Mouse (Mus musculus): ENCODE data around the gene Cd5l. TPM values are rescaled to one million over a fixed set of nuclear protein-coding genes. Genes with fewer than 3 reads are reported as not detected.
A peak's percentile ranks its signal among the peaks of the same experiment; 100 is the strongest.
"Not testable (repeated sequence)": the region's sequence is repeated elsewhere in the genome, so short reads cannot be mapped to it uniquely, and the experiment has no call there.

The Cd5l gene
- polyA plus RNA-seq (2015; fragmentation: Nextera tagmentation; extraction: Ambion mirVana) = 1.6 and 3.3 TPM in 2 replicates

DNA sequence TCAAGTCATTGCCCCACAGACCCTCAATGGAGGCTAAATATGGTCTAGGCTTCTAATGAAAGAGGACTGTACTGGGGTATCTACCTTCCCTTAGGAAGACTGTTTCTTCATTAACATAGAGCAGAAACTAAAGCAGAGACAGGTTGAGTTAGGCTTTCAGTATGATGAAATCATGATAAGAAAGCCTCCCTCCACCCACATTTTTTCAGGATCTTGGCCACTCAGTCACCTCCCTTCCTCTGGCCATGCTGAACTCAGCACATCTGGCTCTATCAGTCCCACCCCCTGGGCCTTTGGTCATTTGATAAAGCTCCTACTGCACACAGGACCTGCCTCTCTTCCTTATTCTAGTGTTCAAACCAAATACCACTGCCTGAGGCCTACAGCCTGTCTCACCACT, at the start of gene Cd5l:
Cd5l (plus strand) TSS at position 301 of the 400 bp plus-strand sequence.
- ATAC-seq (ENCODE audit: insufficient read depth, low FRiP score, low read depth) = no peak
- no peak within 1 kb of the TSS for H3K4me2 ChIP-seq
- no peak within 1 kb of the TSS for H3K9ac ChIP-seq
- H3K27ac ChIP-seq = no peak within 1 kb of the TSS
- H3K4me3 ChIP-seq (replicated peaks) = no peak within 1 kb of the TSS
- no peaks in the 10 kb centered on the region for H3K27me3 ChIP-seq (replicated peaks)
- H3K4me1 ChIP-seq = no peaks in the 10 kb centered on the region
- no peaks in the 10 kb centered on the region for H3K36me3 ChIP-seq
- no peaks in the 10 kb centered on the region for H3K9me3 ChIP-seq

DNA sequence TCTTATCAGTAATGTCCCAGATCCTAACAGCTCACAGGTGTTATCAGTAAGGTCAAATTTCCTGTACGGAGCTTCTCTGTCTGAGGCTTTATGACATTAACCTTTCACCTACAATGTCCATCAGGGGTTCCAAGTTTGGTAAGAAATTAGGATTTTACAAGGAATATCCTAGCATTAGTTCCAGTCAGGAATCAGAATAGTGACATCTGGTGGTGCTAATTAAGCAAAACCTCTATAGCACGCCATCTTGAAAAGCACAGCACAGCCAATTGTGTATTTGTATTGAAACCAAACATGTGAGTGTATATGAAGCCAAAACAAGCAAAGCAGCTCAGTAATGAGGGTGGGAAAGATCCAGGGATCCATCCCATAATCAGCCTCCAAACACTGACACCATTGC, 47.8 kb upstream of the Cd5l start:
- H3K27me3 ChIP-seq (replicated peaks) = no peaks in the 10 kb centered on the region
- H3K9ac ChIP-seq = no peak overlapping the region
- H3K4me2 ChIP-seq = no peak overlapping the region
- H3K27ac ChIP-seq = no peak overlapping the region
- whole genome bisulfite sequencing = 65% methylated on average over 2 of the region's 2 CpGs
- H3K36me3 ChIP-seq = no peaks in the 10 kb centered on the region
- no peak overlapping the region for H3K4me3 ChIP-seq (replicated peaks)
- ATAC-seq (ENCODE audit: insufficient read depth, low FRiP score, low read depth) = no peak
- H3K9me3 ChIP-seq = no peaks in the 10 kb centered on the region
- no peaks in the 10 kb centered on the region for H3K4me1 ChIP-seq

DNA sequence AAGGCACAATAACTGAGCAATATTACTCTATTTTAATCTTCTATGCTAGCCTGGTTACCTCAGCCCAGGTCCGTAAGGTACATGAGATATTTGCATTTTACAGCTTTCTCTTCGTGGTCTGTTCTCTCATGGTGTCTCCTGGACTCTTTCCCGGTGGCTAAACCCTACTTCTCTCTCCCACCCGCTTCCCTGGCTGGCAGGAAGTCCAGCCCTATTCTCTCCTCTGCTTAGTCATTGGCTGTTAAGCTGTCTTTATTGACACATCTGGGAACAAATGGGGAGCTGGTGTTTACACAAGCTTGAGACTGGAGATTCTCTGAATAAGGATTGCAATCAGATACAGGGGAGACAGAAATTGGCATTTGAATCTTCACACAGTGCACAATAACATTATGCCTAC, 35.1 kb upstream of the Cd5l start:
- H3K9me3 ChIP-seq = no peaks in the 10 kb centered on the region
- ATAC-seq (ENCODE audit: insufficient read depth, low FRiP score, low read depth) = no peak
- no peak overlapping the region for H3K27ac ChIP-seq
- H3K36me3 ChIP-seq = no peaks in the 10 kb centered on the region
- no peak overlapping the region for H3K4me3 ChIP-seq (replicated peaks)
- 51% methylated on average over 4 of the region's 4 CpGs for WGBS
- no peak overlapping the region for H3K4me2 ChIP-seq
- no peak overlapping the region for H3K9ac ChIP-seq
- H3K4me1 ChIP-seq = no peaks in the 10 kb centered on the region
- no peaks in the 10 kb centered on the region for H3K27me3 ChIP-seq (replicated peaks)

DNA sequence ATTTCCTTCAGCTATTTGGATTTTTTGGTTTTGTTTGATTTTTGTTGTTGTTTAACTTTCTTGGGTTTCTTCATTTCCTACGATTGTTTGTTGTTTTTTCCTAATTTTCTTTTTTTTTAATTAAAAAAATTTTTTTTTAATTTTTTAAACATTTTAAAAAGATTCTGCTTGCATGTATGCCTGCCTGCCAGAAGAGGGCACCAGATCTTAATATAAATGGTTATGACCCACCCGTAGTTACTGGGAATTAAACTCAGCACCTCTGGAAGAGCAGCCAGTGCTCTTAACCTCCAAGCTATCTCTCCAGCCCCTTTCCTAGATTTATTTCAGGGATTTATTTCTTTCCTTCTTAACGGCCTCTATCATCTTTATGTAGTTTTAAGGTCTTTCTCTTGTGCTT, 33.9 kb upstream of the Cd5l start:
- H3K27ac ChIP-seq = no peak overlapping the region
- H3K36me3 ChIP-seq = no peaks in the 10 kb centered on the region
- H3K4me2 ChIP-seq = no peak overlapping the region
- H3K9ac ChIP-seq = no peak overlapping the region
- no peak overlapping the region for H3K4me3 ChIP-seq (replicated peaks)
- no peaks in the 10 kb centered on the region for H3K9me3 ChIP-seq
- no peaks in the 10 kb centered on the region for H3K4me1 ChIP-seq
- no peaks in the 10 kb centered on the region for H3K27me3 ChIP-seq (replicated peaks)
- 13% methylated on average over 3 of the region's 3 CpGs for WGBS
- ATAC-seq (ENCODE audit: insufficient read depth, low FRiP score, low read depth) = no peak

DNA sequence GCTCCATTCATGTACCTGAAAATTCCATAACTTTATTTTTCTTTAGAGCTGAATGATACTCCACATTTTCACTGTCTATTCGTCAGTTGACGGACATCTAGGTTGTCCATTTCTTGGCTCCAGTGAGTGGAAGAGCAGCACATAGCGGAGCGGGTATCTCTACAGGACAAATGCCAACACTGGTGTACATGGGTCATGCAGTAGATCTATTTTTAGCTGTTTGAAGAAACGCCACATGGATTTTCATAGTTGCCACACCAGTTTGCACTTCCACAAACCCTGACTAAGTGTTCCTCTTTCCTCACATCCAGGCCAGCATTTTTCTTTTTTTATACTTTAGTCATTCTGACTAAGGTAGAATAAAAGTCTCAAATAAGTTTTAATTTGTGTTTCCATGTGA, 19.8 kb upstream of the Cd5l start:
- Histone ChIP-seq H3K4me2 (no peak overlapping the region), H3K4me1 (no peaks in the 10 kb centered on the region), H3K4me3 (replicated peaks) (no peak overlapping the region), H3K9me3 (no peaks in the 10 kb centered on the region), H3K27me3 (replicated peaks) (no peaks in the 10 kb centered on the region), H3K9ac (no peak overlapping the region), H3K27ac (no peak overlapping the region), H3K36me3 (no peaks in the 10 kb centered on the region)
- ATAC-seq (ENCODE audit: insufficient read depth, low FRiP score, low read depth) = no peak
- 80% methylated on average over 5 of the region's 5 CpGs for WGBS

DNA sequence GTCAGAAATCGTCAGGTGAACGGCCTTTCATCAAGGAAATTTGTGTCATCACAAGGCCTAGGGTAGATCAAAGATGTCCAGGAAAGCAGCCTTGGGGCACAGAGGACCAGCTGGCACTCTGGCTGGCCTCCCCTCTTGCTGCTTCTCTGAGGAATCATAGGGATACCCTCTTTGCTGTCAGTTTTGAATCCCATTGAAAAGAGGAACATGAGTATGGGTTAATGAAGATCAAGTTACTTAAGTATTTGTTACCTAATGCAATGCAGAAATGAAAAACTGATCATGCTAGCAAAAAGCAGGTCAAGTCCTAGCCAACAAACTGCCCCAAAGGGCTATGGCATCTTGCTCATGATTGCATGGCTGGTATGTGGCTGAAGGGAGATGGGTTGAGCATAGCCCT, 6.7 kb upstream of the Cd5l start:
- WGBS = 82% methylated on average over 2 of the region's 2 CpGs
- H3K27me3 ChIP-seq (replicated peaks); ATAC-seq (ENCODE audit: insufficient read depth, low FRiP score, low read depth); H3K4me2 ChIP-seq; H3K9ac ChIP-seq; H3K27ac ChIP-seq; H3K4me3 ChIP-seq (replicated peaks); H3K4me1 ChIP-seq; H3K9me3 ChIP-seq; H3K36me3 ChIP-seq: not testable (repeated sequence)

DNA sequence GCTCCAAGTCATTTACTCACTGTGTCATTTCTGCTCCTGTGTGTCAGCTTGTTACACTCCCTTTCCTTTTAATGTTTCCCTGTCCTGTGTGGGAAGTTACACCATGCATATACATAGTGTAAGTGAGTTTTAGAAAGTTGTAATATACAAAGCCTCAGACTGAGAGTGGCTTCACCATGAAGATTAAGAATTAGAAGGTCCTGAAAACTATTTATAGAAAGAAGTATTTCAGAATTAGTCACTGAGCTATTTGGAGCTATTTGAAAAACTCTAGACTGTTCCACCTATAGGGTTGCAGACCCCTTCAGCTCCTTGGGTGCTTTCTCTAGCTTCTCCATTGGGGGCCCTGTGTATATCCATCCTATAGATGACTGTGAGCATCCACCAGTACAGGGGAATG, 1.5 kb downstream of the Cd5l start:
- H3K4me2 ChIP-seq = no peak overlapping the region
- no peak overlapping the region for H3K9ac ChIP-seq
- no peak for ATAC-seq (ENCODE audit: insufficient read depth, low FRiP score, low read depth)
- H3K36me3 ChIP-seq = no peaks in the 10 kb centered on the region
- no peaks in the 10 kb centered on the region for H3K4me1 ChIP-seq
- H3K4me3 ChIP-seq (replicated peaks) = no peak overlapping the region
- no peak overlapping the region for H3K27ac ChIP-seq
- H3K9me3 ChIP-seq = no peaks in the 10 kb centered on the region
- no peaks in the 10 kb centered on the region for H3K27me3 ChIP-seq (replicated peaks)

DNA sequence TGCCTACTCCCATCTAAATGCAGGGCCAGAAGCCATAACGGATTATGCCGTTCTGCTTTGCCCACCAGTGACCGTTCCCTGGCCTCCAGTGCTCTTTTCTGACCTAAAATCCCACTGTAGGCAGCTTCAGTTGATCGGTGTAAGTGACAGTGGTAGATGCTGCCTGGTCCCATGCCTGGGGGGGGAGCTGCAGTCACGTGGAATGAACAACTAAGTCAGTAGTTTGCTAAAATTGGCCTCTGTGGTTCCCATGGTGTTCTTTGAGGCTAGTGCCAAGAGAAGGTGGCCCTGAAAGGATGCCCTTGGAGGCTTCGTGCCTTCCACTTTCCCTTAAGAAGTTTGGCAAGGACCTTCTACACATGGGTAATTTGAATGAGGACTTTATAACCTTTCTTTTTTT, 2.8 kb downstream of the Cd5l start:
- Histone ChIP-seq H3K36me3 (no peaks in the 10 kb centered on the region), H3K9me3 (no peaks in the 10 kb centered on the region), H3K4me2 (no peak overlapping the region), H3K27me3 (replicated peaks) (no peaks in the 10 kb centered on the region), H3K9ac (no peak overlapping the region), H3K27ac (no peak overlapping the region), H3K4me1 (no peaks in the 10 kb centered on the region), H3K4me3 (replicated peaks) (no peak overlapping the region)
- ATAC-seq (ENCODE audit: insufficient read depth, low FRiP score, low read depth) = no peak
- WGBS = 89% methylated on average over 6 of the region's 6 CpGs

DNA sequence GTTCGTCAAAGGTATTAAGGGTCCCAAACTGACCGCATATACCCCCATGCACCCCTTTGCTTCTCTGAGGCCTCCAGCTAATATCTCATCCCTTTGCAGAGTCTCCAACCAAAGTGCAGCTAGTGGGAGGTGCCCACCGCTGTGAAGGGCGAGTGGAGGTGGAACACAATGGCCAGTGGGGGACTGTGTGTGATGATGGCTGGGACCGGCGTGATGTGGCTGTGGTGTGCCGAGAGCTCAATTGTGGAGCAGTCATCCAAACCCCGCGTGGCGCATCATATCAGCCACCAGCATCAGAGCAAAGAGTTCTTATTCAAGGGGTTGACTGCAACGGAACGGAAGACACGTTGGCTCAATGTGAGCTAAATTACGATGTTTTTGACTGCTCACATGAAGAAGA, 8.0 kb downstream of the Cd5l start:
- H3K4me1 ChIP-seq = no peaks in the 10 kb centered on the region
- no peak overlapping the region for H3K4me3 ChIP-seq (replicated peaks)
- H3K4me2 ChIP-seq = no peak overlapping the region
- no peak overlapping the region for H3K27ac ChIP-seq
- H3K27me3 ChIP-seq (replicated peaks) = no peaks in the 10 kb centered on the region
- no peak for ATAC-seq (ENCODE audit: insufficient read depth, low FRiP score, low read depth)
- no peaks in the 10 kb centered on the region for H3K36me3 ChIP-seq
- H3K9me3 ChIP-seq = no peaks in the 10 kb centered on the region
- 92% methylated on average over 14 of the region's 14 CpGs for WGBS
- H3K9ac ChIP-seq = no peak overlapping the region

DNA sequence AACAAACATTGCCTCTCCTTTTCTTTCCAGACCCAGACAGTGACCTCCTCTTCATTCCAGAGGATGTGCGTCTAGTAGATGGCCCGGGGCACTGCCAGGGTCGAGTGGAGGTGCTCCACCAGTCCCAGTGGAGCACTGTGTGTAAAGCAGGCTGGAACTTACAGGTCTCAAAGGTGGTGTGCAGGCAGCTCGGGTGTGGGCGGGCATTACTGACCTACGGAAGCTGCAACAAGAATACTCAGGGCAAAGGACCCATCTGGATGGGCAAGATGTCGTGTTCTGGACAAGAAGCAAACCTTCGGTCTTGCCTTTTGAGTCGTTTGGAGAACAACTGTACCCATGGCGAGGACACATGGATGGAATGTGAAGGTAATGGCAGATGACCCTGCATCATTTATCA, 9.8 kb downstream of the Cd5l start:
- Histone ChIP-seq H3K9ac (no peak overlapping the region), H3K4me2 (no peak overlapping the region), H3K4me1 (no peaks in the 10 kb centered on the region), H3K27ac (no peak overlapping the region), H3K36me3 (no peaks in the 10 kb centered on the region), H3K9me3 (no peaks in the 10 kb centered on the region), H3K27me3 (replicated peaks) (no peaks in the 10 kb centered on the region), H3K4me3 (replicated peaks) (no peak overlapping the region)
- ATAC-seq (ENCODE audit: insufficient read depth, low FRiP score, low read depth) = no peak
- WGBS = 79% methylated on average over 10 of the region's 10 CpGs

DNA sequence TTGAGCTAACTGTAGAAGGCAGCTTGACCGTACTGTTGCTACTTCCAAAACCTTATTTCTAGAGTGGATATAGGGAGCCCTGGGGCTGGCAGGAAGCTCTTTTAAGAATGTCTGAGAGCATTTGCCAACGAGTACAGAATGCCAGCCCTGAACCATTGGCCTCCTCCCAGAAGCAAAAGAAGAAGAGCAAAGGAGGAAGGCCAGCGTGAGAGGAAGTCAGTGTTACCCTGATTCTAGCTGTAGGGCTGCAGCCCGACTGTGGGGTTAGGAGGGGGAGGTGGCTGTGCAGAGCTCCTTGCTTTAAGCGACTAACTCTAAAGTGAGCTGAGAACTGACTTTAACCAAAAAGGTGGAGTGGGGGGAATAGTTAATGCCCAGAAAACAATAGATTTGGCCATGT, 11.5 kb downstream of the Cd5l start:
- H3K4me1 ChIP-seq = no peaks in the 10 kb centered on the region
- H3K36me3 ChIP-seq = no peaks in the 10 kb centered on the region
- H3K4me3 ChIP-seq (replicated peaks) = no peak overlapping the region
- H3K9ac ChIP-seq = no peak overlapping the region
- ATAC-seq (ENCODE audit: insufficient read depth, low FRiP score, low read depth) = no peak
- no peak overlapping the region for H3K27ac ChIP-seq
- no peaks in the 10 kb centered on the region for H3K9me3 ChIP-seq
- H3K27me3 ChIP-seq (replicated peaks) = no peaks in the 10 kb centered on the region
- 73% methylated on average over 5 of the region's 5 CpGs for WGBS
- no peak overlapping the region for H3K4me2 ChIP-seq

DNA sequence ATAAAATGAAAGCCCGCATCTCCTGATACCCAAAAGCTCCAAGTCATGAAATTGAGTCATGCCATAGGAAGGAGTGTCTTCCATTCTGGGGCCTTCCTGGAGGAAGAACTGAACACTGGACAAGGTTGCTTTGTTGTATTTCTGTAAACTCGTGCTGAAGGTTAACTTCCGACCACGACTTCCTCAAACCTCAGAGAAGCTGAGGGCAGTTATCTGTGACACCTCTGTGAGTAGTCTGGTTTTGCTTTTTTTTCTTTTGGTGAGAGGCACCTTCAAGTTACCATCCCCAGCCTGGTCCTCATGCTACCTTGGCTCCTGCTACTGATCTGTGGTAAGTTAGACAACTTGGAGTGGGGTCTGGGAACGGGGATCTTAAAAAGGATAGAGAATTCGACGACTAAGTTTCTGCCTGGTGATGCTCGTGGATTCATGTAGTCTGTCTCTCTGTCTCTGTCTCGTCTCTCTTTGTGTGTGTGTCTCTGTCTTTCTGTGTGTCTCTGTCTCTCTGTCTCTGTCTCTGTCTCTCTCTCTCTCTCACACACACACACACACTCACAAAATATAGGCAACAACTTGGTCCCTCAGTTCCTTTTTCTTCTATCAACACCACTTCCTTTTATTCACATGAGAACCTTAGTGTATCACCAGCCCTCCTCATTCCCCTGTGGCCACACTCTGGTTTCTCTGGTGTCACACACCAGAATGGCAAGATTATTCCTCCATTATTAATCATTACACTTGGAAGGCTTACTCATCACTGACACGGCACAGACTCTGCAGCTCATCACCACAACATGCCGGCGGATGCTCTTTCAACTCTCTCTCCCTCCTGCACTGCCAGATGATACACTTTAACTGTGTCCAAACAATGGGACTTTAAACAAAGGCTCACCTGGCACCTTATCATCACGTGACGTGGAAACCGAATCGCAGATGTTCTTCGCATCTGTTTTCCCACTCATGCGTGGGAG, 18.8 kb downstream of the Cd5l start, which contains the start of gene Fcrl1:
Fcrl1 (plus strand) TSS at position 193 of the 971 bp plus-strand sequence.
- peak within 1 kb of the TSS; percentile 30; the same call in 1 of the 2 replicates for H3K4me2 ChIP-seq
- no peaks in the 10 kb centered on the region for H3K36me3 ChIP-seq
- no peak for ATAC-seq (ENCODE audit: insufficient read depth, low FRiP score, low read depth)
- no peaks in the 10 kb centered on the region for H3K9me3 ChIP-seq
- no peaks in the 10 kb centered on the region for H3K27me3 ChIP-seq (replicated peaks)
- H3K4me3 ChIP-seq (replicated peaks) = no peak within 1 kb of the TSS
- H3K4me1 ChIP-seq = no peaks in the 10 kb centered on the region
- 64% methylated on average over 18 of the region's 18 CpGs for WGBS
- no peak within 1 kb of the TSS for H3K9ac ChIP-seq
- no peak within 1 kb of the TSS for H3K27ac ChIP-seq

All from stomach, embryonic 15.5 days (tissue).